In the genomic region with DNA sequence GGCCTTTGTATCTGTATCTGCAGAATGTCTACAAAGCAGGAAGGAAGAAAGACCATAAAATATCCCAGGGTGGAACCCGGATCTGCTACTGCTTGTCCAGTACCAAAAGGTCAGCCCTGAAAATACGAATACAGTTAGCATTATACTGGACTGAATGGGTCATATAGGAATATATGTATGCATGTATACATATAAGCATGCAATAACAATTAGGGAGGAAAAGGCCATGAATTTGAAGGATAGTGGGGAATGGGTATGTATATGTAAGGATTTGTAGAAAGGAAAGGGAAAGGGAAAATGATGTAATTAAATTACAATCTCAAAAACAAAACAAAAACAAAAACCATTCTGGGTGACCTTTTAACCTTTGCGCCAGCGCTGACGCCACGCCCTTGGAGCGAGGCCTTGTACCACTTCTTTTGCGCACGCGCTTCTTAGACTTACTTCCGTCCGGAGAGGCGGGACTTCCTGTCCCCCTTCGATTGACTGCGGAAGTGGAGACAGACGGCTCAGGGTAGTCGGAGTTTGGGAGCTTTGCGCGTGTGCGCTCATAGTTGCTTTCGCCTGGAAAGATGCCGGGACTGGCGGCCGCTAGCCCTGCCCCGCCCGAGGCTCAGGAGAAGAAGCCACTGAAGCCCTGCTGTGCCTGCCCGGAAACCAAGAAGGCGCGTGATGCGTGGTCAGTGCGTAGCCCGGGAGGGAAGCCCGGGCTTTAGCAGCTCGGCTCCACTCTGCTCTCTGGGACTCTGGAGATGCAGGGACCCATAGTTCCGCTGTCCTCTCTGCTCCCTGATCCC, we compare ENCODE assay signal across 8 mouse cellular contexts. TPM values are rescaled to one million over a fixed set of nuclear protein-coding genes. Genes with fewer than 3 reads are reported as not detected.
A peak's percentile ranks its signal among the peaks of the same experiment; 100 is the strongest.
DNase-seq lines count a peak whose midpoint lies in the region; ATAC-seq and TF ChIP-seq lines count a peak whose summit lies in the region.

A gene (plus strand): TSS at position 463 of the 797 bp plus-strand sequence.
A gene (plus strand): TSS at position 512 of the 797 bp plus-strand sequence.

- peak; percentile 83 for TF ChIP-seq POLR2A in bone marrow, adult 2 months (IDR thresholded peaks at IDR 0.05; ENCODE audit: borderline replicate concordance, control insufficient read depth, low read depth, low read length)
- TF ChIP-seq POLR2A in limb, embryonic 14.5 days (IDR thresholded peaks at IDR 0.05; ENCODE audit: borderline replicate concordance, extremely low read depth, insufficient read depth, insufficient read length) = 0 out of 2 replicates have a peak, but pooled peaks have one; percentile 55

- peak within 1 kb of the TSS; percentile 77 for H3K9ac ChIP-seq in embryonic facial prominence, embryonic 15.5 days
- H3K9ac ChIP-seq in limb, embryonic 14.5 days (ENCODE audit: low read depth, low read length, severe bottlenecking) = peak within 1 kb of the TSS; percentile 86
- H3K9ac ChIP-seq in midbrain, postnatal 0 days (replicated peaks; ENCODE audit: low read length, poor library complexity, severe bottlenecking) = peak within 1 kb of the TSS; percentile 76

- peaks cover 20% of the 10 kb centered on the region for H3K36me3 ChIP-seq in embryonic facial prominence, embryonic 15.5 days
- peaks cover 22% of the 10 kb centered on the region for H3K36me3 ChIP-seq in limb, embryonic 14.5 days (ENCODE audit: control insufficient read depth, insufficient read depth, low read length)
- peaks cover 7% of the 10 kb centered on the region for H3K36me3 ChIP-seq in midbrain, postnatal 0 days (ENCODE audit: insufficient read depth, low read length)

- H3K27me3 ChIP-seq in embryonic facial prominence, embryonic 15.5 days = no peaks in the 10 kb centered on the region
- H3K27me3 ChIP-seq in limb, embryonic 14.5 days (ENCODE audit: control insufficient read depth, insufficient read depth, low read length) = no peaks in the 10 kb centered on the region
- no peaks in the 10 kb centered on the region for H3K27me3 ChIP-seq in midbrain, postnatal 0 days (ENCODE audit: insufficient read depth, low read length)

- WGBS in bone marrow, adult 2 months = 2% methylated on average over 35 of the region's 35 CpGs
- 3% methylated on average over 35 of the region's 35 CpGs for WGBS in embryonic facial prominence, embryonic 15.5 days
- WGBS in limb, embryonic 14.5 days = 3% methylated on average over 34 of the region's 35 CpGs
- WGBS in midbrain, postnatal 0 days = 3% methylated on average over 35 of the region's 35 CpGs

- TF ChIP-seq CTCF in bone marrow, adult 2 months (IDR thresholded peaks at IDR 0.05; ENCODE audit: control insufficient read depth, insufficient read depth, low read length) = no peak
- no peak for TF ChIP-seq CTCF in midbrain, postnatal 0 days (IDR thresholded peaks at IDR 0.05)

- H3K27ac ChIP-seq in bone marrow, adult 2 months (ENCODE audit: control insufficient read depth, insufficient read depth, low read depth, low read length, poor library complexity) = peak within 1 kb of the TSS; percentile 89
- peak within 1 kb of the TSS; percentile 89 for H3K27ac ChIP-seq in embryonic facial prominence, embryonic 15.5 days (replicated peaks)
- peak within 1 kb of the TSS; percentile 65 for H3K27ac ChIP-seq in limb, embryonic 14.5 days (replicated peaks; ENCODE audit: low read depth, low read length)
- H3K27ac ChIP-seq in midbrain, postnatal 0 days (ENCODE audit: low read depth, low read length) = peak within 1 kb of the TSS; percentile 78

- peak; percentile 96 for DNase-seq in 416B (ENCODE audit: low read depth)
- peak; percentile 97 for DNase-seq in heart, adult 8-10 months (ENCODE audit: low spot score)
- peak; percentile 98 for DNase-seq in kidney, adult 9 months
- peak; percentile 97 for DNase-seq in limb, embryonic 14.5 days (ENCODE audit: low spot score)
- DNase-seq in midbrain, postnatal 0 days (ENCODE audit: low spot score) = peak; percentile 98
- peak; percentile 79 to 88 for DNase-seq in spleen, postnatal 14 days (ENCODE audit: low spot score in 2 of 2)

- H3K4me1 ChIP-seq in bone marrow, adult 2 months (ENCODE audit: control insufficient read depth, insufficient read depth, low read length) = no peaks in the 10 kb centered on the region; the same call in 1 of the 2 replicates
- peaks cover 9% of the 10 kb centered on the region for H3K4me1 ChIP-seq in embryonic facial prominence, embryonic 15.5 days
- H3K4me1 ChIP-seq in limb, embryonic 14.5 days (ENCODE audit: control insufficient read depth, insufficient read depth, low read length) = peaks cover 6% of the 10 kb centered on the region; the same call in 1 of the 2 replicates
- peaks cover 5% of the 10 kb centered on the region; the same call in 1 of the 2 replicates for H3K4me1 ChIP-seq in midbrain, postnatal 0 days (ENCODE audit: insufficient read depth, low read length)

- H3K4me3 ChIP-seq in bone marrow, adult 2 months (replicated peaks; ENCODE audit: control insufficient read depth, low read depth, low read length) = peak within 1 kb of the TSS; percentile 99
- H3K4me3 ChIP-seq in embryonic facial prominence, embryonic 15.5 days (replicated peaks) = peak within 1 kb of the TSS; percentile 94
- H3K4me3 ChIP-seq in limb, embryonic 14.5 days (replicated peaks; ENCODE audit: low read length) = peak within 1 kb of the TSS; percentile 84
- peak within 1 kb of the TSS; percentile 84 for H3K4me3 ChIP-seq in midbrain, postnatal 0 days (ENCODE audit: low read depth, low read length)

- ATAC-seq in embryonic facial prominence, embryonic 15.5 days (ENCODE audit: insufficient number of reproducible peaks, low FRiP score, low TSS enrichment, low read depth) = peak; percentile 94
- ATAC-seq in limb, embryonic 14.5 days (ENCODE audit: low FRiP score, low read depth) = peak; percentile 94
- ATAC-seq in midbrain, postnatal 0 days (ENCODE audit: low FRiP score) = peak; percentile 95

- H3K4me2 ChIP-seq in embryonic facial prominence, embryonic 15.5 days (replicated peaks) = peak within 1 kb of the TSS; percentile 55
- H3K4me2 ChIP-seq in limb, embryonic 14.5 days (replicated peaks; ENCODE audit: low read depth, low read length, severe bottlenecking) = peak within 1 kb of the TSS; percentile 63
- peak within 1 kb of the TSS; percentile 82 for H3K4me2 ChIP-seq in midbrain, postnatal 0 days (ENCODE audit: low read depth, low read length, poor library complexity, severe bottlenecking)

- H3K9me3 ChIP-seq in embryonic facial prominence, embryonic 15.5 days (replicated peaks) = no peaks in the 10 kb centered on the region
- H3K9me3 ChIP-seq in limb, embryonic 14.5 days (ENCODE audit: control insufficient read depth, low read length) = no peaks in the 10 kb centered on the region
- no peaks in the 10 kb centered on the region for H3K9me3 ChIP-seq in midbrain, postnatal 0 days (ENCODE audit: low read length)

RNA-seq across cellular contexts. Expression of the first gene that starts in this region (rescaled TPM):
- 219 and 283 TPM in 2 replicates for polyA plus RNA-seq in bone marrow, adult 2 months (2011; ENCODE audit: insufficient read depth, insufficient read length, low replicate concordance, missing spikeins)
- polyA plus RNA-seq in embryonic facial prominence, embryonic 15.5 days (2015; fragmentation: Nextera tagmentation; extraction: Ambion mirVana) = 122 and 124 TPM in 2 replicates
- total RNA-seq in heart, adult 8-10 months (2022) = 100 to 1,000 TPM; 269 to 387 (median 331) TPM
- 50.0 and 83.6 TPM in 2 replicates for polyA plus RNA-seq in limb, embryonic 14.5 days (2012; rRNA removed)
- 107 and 124 TPM in 2 replicates for polyA plus RNA-seq in limb, embryonic 14.5 days (2014; fragmentation: Nextera tagmentation; extraction: Ambion mirVana)
- total RNA-seq in midbrain, postnatal 0 days (2014; rRNA removed) = 14.5 and 15.0 TPM in 2 replicates
- 65.3 and 66.1 TPM in 2 replicates for polyA plus RNA-seq in midbrain, postnatal 0 days (2015; fragmentation: Nextera tagmentation; extraction: Ambion mirVana)

RNA-seq across cellular contexts. Expression of the second gene that starts in this region (rescaled TPM):
- not detected in 2 replicates for polyA plus RNA-seq in bone marrow, adult 2 months (2011; ENCODE audit: insufficient read depth, insufficient read length, low replicate concordance, missing spikeins)
- polyA plus RNA-seq in embryonic facial prominence, embryonic 15.5 days (2015; fragmentation: Nextera tagmentation; extraction: Ambion mirVana) = not detected in 2 replicates
- total RNA-seq in heart, adult 8-10 months (2022) = not detected
- polyA plus RNA-seq in limb, embryonic 14.5 days (2012; rRNA removed) = 0.78 TPM in 1 of 2 replicates, not detected in the other
- polyA plus RNA-seq in limb, embryonic 14.5 days (2014; fragmentation: Nextera tagmentation; extraction: Ambion mirVana) = not detected in 2 replicates
- not detected in 2 replicates for total RNA-seq in midbrain, postnatal 0 days (2014; rRNA removed)
- polyA plus RNA-seq in midbrain, postnatal 0 days (2015; fragmentation: Nextera tagmentation; extraction: Ambion mirVana) = not detected in 2 replicates

Comparison
In these comparisons a context has a peak if more than half of its experiments do, and no peak if none do; other contexts are left out.
1. Peak in every context shown above with its lines: DNase-seq, ATAC-seq, H3K4me3 ChIP-seq and H3K27ac ChIP-seq.
2. RNA of the first gene that starts in this region (total RNA-seq): 269 to 387 TPM in heart, adult 8-10 months; 14.5 to 15.0 TPM in midbrain, postnatal 0 days; every median in the first group is over 10 times any median in the second.